Mouse (Mus musculus): Measurements from ENCODE around the gene Phf23.

Gene Phf23

DNA sequence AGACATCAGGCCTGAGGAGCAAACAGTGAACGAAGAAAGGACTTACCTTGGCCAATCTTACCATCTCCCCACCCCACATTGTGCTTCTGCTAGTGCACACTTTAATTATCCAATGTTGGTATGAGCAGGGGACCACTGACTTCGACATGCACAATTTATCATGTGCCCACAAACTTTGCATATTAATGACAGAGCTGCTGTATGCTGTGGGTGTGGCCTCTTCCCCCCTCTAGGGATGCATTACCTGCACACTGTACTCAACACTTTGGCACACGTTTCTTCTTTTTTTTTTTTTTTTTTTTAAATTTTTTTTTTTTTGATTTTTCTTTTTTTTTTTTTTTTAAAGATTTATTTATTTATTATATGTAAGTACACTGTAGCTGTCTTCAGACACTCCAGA is 24.8 kb upstream of the Phf23 start:
- DNase-seq (ENCODE audit: low spot score) = no peak

DNA sequence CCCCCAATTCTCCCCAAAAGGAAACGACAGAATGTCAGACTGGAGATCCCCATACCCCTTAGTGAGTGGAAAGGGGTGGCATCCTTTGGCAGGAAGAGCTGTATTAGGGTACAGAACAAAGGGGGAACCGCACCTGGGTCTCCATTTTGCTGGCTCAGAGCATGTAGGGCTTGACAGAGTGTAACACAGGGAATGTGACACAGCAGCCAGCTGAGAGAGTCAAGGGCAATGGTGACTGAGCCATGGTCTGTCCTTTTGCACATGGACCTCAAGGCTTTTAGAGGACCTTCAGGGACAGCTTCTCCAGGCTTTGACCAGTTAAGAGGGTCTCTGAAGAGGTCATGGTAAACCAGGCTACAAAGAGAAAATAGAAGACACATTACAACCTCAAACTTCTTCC is 20.7 kb upstream of the Phf23 start:
- DNase-seq (ENCODE audit: low spot score) = no peak

DNA sequence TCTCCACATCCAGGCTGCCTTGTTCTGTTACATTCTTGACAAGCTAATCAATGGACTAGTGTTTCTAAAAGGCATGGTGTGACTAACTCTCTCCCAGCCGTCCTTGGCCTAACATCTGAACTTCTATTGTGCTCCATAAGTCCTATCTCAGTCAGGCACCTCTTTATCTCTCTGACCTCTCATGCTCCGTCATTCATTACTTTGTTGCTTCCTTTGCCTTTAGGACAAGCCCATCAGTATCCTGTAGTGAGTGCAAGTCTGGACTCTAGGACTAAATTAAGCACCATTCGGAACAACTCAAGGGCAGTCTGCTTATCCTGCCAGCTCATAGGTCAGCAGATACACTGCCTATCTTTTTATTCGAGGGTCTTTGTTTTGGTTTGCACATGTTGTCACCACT is 19.3 kb upstream of the Phf23 start:
- no peak for DNase-seq (ENCODE audit: low spot score)

DNA sequence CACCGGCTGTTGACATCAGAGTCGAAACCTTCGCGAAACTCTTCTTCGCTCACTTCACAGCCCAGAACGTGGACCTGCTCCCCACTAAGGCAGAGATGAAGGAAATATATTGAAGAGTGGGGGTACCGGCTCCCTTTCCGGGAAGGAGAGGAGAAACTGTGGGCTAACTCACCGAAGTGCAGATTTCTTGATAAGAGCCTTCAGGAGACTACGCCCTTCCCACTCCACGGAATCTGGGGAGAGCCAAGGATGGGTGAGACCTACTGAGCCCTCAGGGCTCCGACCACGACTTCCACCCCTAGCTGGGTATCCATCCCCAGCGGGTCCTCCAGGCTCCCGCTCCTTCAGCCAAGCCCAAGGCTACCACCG is 15.8 kb upstream of the Phf23 start:
- no peak for DNase-seq (ENCODE audit: low spot score)

DNA sequence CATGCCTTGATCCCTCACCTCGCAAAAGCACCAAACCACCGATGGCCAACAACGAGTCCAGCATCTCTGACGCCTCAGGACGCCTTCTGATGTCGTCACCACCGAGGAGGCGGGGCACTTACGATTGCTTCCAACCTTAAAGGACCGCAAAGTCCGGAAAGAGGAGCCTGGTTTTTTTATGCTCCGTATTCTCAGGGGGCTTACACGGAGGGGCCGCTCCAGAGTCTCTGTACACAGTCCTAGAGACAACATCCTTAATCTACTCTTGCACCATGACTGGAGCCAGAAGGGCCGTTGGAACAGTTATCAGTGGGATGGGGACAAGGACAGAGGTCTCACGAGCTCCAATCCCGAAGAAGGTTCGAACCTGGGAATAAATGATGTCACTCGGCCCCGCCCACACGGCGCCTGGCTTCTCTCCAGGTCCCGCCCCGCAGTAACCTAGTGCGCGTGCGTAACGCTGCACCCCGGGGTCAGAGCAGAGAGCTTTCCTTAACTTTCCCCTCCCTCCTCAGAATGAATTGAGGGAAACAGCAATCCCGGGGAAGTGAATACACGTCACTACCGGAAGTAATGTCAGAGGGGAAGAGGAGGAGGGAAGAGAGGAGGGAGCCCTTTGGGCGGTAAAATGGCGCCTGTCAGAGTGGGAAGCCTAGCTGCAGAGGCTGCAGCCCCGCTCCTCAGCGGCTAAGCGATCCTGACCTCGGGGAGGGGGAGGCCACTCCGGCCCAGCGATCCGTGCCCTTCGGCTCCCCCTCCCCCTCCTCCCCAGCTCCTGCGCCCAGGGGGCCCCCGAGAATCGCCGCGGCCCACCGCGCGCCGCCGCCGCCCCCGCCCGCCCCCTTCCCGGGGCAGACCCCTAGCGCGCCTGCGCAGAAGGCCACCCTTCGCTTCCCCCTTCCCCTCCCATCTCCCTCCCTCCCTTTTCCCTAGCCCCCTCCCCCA is 15.1 kb upstream of the Phf23 start:
- DNase-seq (ENCODE audit: low spot score) = peak; percentile 95

DNA sequence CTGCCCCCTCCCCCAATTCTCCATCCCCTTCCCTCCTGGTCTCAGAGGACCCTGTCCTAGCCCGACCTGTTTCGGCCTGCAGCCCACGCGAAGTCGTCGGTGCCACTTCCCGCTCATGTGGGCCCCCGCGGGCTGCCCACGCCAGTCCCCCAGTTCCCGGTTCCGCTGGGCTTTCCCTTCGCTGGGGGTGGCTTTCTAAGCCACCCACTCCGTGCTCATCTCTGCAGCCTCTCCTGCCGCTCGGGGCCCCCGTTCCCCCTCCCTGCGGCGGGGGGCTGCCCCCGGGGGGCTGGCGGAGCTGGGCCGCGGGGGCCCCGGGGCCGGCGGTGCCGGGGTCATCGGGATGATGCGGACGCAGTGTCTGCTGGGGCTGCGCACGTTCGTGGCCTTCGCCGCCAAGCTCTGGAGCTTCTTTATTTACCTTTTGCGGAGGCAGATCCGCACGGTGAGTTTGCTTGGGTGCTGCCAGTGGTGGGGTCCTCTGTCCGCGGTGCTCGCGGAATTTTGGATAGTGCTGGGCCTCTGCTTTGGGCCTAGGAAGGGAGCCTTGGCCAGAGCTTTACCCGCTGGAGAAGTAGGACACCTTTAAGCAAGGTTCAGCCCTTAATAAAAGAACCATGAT is 14.3 kb upstream of the Phf23 start, which contains the start of gene Ctdnep1:
Gene Ctdnep1 (plus strand): TSS at position 16 of the 622 bp plus-strand sequence.
- DNase-seq (ENCODE audit: low spot score) = no peak

DNA sequence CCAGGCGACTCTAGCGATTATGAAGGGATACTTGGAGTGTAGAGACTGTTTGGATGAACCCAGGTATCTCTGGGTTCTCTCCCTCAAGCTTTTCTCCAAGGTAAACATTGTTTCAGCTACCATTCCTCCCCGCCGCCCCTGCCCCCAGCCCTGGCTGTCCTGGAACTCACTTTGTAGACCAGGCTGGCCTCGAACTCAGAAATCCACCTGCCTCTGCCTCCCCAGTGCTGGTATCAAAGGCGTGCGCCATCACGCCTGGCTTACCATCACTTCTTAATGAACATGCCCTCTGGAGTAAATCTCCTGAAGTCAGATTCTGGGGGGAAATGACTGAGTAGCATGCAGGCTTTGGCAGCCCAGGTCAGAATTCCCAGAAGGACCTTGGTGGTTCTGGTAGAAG is 13.4 kb upstream of the Phf23 start, which contains the start of gene Elp5:
Gene Elp5 (minus strand): TSS at position 293 of the 400 bp plus-strand sequence.
- DNase-seq (ENCODE audit: low spot score) = no peak

DNA sequence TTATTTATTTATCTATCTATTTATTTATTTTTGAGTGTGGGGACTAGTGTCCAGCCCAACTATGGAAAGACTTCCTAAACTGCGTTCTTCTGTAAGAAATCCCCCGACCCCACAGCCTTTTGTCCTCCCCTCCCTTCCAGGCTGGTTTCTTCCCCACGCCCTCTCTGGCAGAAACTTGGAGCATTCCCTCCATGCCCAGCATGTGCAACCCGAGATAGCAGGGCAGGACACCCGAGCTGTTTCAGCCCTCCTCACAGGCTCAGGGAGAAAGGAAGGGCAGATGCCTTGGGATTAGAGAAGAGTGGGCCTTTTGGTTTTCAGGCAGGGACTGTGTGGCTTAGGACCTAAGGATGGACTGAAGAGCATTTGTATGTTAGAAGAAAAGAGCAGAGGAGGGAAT is 12.7 kb upstream of the Phf23 start:
- no peak for DNase-seq (ENCODE audit: low spot score)

DNA sequence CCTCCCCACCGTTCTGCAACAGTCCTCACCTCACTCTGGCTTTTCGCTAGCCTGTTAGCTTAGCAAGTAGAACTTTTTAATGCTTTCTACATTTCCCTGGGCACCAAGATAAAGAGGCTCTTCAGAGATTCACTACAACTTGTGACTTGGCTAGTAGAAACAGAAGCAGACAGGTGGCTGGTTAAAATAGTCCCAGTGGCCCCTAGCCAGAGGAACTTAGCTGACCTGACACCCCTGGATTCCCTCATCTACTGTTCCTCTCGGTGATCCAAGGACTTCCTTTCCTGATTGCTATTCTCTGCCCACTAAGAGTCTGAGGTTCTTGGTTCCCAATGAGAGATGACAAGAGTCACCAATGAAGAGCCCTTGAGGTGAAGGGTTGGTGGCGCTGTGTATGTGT is 12.2 kb upstream of the Phf23 start:
- no peak for DNase-seq (ENCODE audit: low spot score)

DNA sequence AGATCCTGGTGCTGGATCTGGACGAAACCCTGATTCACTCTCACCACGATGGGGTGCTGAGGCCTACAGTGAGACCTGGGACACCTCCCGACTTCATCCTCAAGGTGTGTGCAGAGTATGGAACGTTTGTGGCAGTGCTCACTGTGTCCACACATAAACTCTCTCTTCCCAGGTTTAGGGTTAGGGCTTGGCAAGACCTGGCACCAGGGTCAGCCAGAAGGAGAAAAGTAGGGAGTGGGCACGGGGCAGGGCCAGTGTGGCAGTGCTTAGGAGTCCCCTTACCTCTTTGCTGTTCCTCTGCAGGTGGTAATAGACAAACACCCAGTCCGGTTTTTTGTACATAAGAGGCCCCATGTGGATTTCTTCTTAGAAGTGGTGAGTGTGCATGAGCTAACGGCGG is 11.1 kb upstream of the Phf23 start:
- no peak for DNase-seq (ENCODE audit: low spot score)

DNA sequence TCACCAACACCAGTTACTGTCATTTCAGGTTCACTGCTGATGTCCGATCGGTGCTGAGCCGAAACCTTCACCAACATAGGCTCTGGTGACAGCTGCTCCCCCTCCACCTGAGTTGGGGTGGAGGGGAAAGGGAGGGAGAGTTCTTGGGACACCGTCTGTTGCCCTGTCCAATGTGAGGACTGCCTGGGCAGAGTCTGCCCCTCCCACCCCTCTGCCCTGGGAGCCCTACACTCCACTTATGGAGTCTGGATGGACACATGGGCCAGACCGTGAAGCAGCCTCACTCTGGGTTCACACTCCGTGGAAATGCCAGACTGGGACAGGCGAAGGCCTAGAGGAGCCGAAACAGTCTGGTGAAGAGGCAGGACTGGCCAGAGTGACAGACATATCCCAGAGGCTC is 5.6 kb upstream of the Phf23 start:
- DNase-seq (ENCODE audit: low spot score) = no peak

DNA sequence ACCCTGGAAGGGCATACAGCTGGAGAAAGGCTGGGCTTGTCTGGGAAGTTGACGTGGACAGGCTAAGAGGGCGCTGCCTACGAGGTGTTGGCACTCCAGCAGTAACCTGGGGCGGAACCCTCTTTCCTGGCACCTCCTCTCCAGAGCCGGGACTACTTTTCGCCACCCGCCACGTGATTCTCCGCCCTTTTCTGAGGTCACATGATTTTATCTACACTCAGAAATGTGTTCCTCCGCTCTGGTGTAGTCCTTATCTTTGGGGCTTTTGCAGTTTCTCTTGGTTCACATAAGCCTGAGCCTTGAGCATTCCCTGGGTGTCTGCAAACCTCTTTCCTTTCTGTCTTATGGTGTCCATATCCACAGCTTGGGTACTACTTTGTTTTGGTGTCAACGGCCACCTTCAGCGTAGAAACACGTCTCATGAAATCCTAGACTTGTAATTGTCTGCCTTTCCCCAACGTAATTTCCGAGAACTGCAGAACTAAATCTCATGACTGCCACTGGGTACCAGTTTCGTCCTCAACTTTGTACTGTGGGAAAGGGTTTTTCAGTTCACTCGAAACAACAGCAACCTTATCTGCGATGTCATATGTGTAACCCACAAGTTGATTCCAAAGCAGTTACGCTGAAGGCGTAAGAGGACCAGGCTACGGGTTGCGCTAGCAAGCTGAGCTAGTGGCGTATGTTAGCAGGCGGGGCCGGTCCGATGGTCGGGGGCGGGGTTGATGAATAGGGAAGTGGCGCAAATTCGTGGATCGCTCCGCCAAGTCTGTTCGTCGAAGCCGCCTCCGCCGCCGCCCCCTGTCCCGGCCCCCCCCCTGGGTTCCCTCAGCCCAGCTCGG is 4.5 kb upstream of the Phf23 start, which contains the start of gene Gabarap:
Gene Gabarap (plus strand): TSS at position 294 of the 842 bp plus-strand sequence.
- peak; percentile 92 for DNase-seq (ENCODE audit: low spot score)

DNA sequence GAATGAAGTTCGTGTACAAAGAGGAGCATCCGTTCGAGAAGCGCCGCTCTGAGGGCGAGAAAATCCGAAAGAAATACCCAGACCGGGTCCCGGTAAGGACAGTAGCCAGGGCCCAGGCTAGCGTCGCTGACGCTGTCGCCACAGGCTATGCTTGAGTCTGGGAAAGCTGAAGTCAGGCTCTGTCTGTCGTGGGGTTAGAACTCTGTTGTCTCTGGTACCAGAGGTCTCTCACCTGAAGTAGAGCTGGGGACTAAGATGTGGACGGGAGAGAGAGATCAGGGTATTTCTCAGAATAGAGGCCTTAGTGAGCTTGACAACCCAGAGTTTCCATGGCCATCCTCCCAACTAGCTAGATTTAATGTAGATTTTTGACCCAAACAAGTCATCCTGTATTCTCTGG is 3.9 kb upstream of the Phf23 start:
- DNase-seq (ENCODE audit: low spot score) = no peak

DNA sequence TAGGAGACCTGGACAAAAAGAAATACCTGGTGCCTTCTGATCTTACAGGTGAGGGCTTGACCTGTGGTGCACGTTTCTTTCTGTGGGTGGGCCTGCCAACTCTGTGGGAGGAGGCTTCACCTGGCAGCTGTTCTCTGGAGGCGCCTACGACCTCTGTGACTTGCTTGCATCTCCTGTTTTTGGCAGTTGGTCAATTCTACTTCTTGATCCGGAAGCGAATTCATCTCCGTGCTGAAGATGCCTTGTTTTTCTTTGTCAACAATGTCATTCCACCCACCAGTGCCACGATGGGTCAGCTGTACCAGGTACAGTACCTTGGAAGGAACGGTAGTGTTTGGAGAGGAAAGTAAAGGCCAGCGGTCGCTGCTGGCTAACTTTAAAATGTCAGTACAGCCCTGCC is 3.2 kb upstream of the Phf23 start:
- DNase-seq (ENCODE audit: low spot score) = no peak

DNA sequence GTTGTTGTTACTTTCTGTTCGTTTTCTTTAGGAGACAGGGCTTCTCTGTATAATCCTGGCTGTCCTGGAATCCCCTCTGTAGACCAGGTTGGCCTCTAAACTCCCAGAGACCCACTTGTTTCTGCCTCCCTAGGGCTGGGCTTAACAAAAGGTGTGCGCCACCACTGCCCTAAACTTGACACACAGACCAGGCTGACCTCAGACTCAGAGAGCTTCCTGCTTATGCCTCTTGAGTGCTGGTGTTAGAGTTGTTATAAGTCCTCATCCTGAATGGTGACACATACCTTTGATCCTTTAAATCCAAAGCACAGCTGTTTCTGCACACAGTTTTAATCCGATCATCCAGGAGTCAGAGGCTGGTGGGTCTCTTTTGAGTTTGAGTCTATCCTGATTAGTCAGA is 2.6 kb upstream of the Phf23 start:
- DNase-seq (ENCODE audit: low spot score) = no peak

DNA sequence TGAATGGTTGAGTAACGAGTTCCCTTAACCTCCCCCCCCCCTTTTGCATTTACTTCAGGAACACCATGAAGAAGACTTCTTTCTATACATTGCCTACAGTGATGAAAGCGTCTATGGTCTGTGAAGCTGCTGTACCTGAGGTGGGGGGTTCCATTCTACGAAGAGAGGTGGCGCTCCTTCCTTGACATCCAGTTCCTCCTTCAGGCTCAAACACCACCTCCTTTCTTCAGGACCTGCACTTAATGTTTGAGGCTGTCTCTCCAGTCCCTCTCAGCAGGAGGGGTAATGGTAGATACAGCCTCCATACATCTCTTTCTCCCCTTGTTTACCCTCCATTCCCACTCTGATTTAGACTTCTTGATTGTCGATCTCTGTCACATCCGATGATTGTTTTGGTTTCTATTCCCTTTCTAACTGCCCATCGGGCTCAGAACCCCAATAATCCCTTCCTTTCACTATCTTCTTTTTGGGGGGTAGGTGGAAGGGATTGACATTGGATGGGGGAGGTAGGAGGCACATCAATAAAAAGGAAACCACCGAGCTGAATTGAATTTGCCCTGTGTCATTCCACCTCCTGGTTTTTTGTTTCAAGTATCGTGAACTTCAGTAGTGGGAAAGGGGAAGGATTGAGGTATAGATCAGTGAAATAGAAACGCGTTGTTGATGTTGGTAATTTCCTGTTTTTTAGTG is 1.0 kb upstream of the Phf23 start:
- no peak for DNase-seq (ENCODE audit: low spot score)

DNA sequence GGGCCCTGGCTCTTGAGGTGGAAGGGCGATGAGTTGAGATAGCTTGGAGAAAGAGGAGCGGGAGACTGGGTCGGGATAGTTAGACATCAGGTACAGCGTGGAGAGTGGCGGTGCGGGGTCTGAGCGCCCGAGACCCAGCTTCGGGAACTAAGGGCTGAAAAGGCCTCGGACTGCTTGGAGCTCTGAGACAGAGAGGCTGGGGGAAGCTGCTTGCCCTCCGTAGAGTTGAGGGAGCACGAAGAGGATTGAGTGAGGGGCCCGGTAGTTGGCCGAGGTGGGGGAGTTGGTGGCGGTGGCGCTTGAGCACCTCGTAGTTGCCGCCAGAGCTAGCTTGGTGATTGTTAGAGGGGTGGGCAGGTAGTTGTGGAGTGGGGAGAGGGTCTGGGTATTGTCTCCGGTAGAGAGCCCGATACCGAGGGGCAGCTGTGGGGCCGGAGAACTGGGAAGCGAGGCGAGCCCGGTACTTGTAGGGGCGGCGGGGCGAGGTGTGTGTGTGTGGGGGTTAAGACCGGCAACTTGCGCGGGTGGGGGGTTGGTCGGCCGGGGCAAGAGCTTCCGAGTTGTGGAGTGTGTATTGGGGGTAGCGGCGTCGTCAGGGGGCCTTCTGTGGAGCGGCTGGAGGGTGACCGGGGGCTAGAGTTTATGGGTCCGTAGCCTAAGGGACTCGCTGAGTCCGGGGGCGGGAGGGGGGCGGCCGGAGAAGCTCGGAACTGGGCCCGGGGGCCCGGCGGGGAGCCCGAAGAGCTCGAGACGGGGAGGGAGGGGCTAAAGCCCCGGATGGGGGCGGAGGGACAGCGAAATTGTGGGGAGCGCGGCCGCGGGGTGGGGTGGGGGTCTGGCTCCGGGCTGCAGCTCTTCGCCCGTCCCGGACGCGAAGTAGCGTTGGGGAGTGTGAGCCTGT is 834 bp downstream of the Phf23 start:
- DNase-seq (ENCODE audit: low spot score) = peak; percentile 36

DNA sequence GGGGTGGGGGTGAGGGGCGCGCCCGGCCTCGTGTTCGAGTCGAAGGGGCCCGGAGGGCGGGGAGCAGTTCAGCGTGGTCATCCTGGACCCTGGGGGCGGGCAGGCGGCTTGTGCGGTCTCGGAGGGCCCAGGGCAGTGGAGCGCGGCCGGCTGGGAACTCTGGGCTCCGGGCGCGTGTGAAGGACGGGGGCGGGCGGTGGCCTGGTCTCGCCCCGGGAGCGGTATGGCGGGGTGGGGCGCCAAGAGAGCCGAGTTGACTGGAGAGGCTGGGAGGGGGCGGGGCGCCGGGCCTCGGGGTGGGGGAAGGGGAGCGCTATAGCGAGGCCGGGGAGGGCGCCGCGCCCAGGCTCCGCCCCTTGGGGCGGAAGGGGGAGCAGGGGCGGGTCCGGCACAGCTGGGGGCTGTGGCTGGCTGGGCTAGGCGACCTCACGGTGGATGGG is 1.5 kb downstream of the Phf23 start:
- peak; percentile 79 for DNase-seq (ENCODE audit: low spot score)

DNA sequence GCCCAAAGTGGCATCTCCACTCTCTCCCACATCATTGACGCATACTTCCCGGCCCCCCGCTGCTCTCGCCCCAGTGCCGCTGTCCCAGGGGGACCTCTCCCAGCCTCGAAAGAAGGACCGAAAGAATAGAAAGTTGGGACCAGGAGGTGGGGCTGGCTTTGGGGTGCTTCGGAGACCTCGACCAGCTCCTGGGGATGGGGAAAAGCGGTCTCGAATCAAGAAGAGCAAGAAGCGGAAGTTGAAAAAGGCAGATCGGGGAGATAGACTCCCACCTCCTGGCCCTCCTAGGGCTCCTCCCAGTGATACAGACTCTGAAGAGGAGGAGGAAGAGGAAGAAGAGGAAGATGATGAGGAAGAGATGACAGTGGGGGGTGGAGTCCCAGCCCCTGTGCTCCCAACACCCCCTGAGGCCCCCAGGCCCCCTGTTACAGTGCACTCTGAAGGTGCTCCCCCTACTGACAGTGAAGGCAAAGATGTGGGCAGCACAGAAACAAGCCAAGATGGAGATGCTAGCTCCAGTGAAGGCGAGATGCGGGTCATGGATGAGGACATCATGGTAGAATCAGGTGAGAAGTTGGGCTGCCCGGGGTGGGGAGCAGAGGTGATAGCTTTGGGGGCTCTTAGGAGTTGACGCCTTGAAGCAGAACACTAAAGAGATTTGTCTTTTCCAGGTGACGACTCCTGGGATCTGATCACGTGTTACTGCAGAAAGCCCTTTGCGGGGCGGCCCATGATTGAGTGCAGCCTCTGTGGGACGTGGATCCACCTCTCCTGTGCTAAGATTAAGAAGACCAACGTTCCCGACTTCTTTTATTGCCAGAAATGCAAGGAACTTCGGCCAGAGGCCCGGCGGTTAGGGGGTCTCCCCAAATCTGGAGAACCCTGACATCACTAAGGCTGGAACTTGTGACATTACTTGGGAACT is 3.3 kb downstream of the Phf23 start:
- DNase-seq (ENCODE audit: low spot score) = no peak

DNA sequence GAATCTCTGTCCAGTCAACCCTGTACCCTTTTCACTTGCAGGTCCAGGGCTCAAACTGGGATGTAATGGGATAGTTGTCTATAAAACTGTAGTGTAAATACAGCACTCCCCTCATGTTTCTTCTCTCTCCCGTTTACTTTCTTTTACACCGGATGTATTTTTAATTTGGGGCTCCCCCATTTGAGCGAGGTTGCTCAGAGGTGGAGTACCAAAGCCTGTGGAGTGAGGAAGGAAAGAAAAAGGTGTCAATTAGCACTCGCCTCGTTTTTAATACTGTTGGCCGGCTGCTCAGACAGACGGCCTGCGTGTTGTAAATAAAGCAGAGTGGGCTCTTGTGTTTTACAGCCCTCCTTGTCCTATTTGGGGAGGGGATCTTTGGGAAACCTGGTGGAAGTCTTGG is 4.1 kb downstream of the Phf23 start:
- no peak for DNase-seq (ENCODE audit: low spot score)
